Mouse (Mus musculus) liver (tissue): ENCODE results near the gene Irak2.
A peak's percentile ranks its signal among the peaks of the same experiment; 100 is the strongest.

Experiments used
- DNase-seq: peaks from one replicate; pipeline ENCODE4 v3.0.0-alpha.2; 2020; ENCODE audit warnings: mixed read lengths

Gene Irak2

GRCm38 (mm10) chr6:113642605-113643004, 4.3 kb downstream of the Irak2 start:
- no peak for DNase-seq

- DNase-seq = no peak
These were observed 4.8 kb downstream of the Irak2 start for GRCm38 (mm10) chr6:113643021-113643420.

GRCm38 (mm10) chr6:113643967-113644366, 5.7 kb downstream of the Irak2 start:
- DNase-seq = no peak

- DNase-seq = no peak
These were observed 6.5 kb downstream of the Irak2 start for GRCm38 (mm10) chr6:113644808-113645207.

- no peak for DNase-seq
These were observed 11.3 kb downstream of the Irak2 start for GRCm38 (mm10) chr6:113649346-113650196.

- no peak for DNase-seq
These were observed 12.0 kb downstream of the Irak2 start for GRCm38 (mm10) chr6:113650197-113650640.

- DNase-seq = peak; percentile 70
These were observed 13.4 kb downstream of the Irak2 start for GRCm38 (mm10) chr6:113651626-113652025.

- DNase-seq = no peak
These were observed 15.3 kb downstream of the Irak2 start for GRCm38 (mm10) chr6:113653551-113653950.

GRCm38 (mm10) chr6:113654102-113654501, 15.8 kb downstream of the Irak2 start:
- DNase-seq = no peak

- no peak for DNase-seq
These were observed 16.6 kb downstream of the Irak2 start for GRCm38 (mm10) chr6:113654753-113655397.

- DNase-seq = no peak
These were observed 17.2 kb downstream of the Irak2 start for GRCm38 (mm10) chr6:113655475-113655874.

- no peak for DNase-seq
These were observed 18.6 kb downstream of the Irak2 start for GRCm38 (mm10) chr6:113656847-113657246.

GRCm38 (mm10) chr6:113658226-113658625, 20.0 kb downstream of the Irak2 start:
- no peak for DNase-seq

GRCm38 (mm10) chr6:113659648-113660491, 21.6 kb downstream of the Irak2 start:
- no peak for DNase-seq

GRCm38 (mm10) chr6:113660492-113661352, 22.5 kb downstream of the Irak2 start:
- DNase-seq = peak; percentile 29

GRCm38 (mm10) chr6:113661353-113662241, 23.3 kb downstream of the Irak2 start:
- no peak for DNase-seq

- no peak for DNase-seq
These were observed 24.9 kb downstream of the Irak2 start for GRCm38 (mm10) chr6:113662964-113663700.

- DNase-seq = no peak
These were observed 26.0 kb downstream of the Irak2 start for GRCm38 (mm10) chr6:113664305-113664704.

- DNase-seq = no peak
These were observed 29.4 kb downstream of the Irak2 start for GRCm38 (mm10) chr6:113667611-113668122.
